In genomic region chr3:56000259-56000658, GRCm38 (mm10) we compare ENCODE assay signal across 8 mouse cellular contexts.
A peak's percentile ranks its signal among the peaks of the same experiment; 100 is the strongest.
DNase-seq lines count a peak whose midpoint lies in the region; TF ChIP-seq lines count a peak whose summit lies in the region.

No protein-coding gene starts in this region.

- peak; percentile 19 for TF ChIP-seq CTCF in C2C12 (IDR thresholded peaks at IDR 0.05; ENCODE audit: control insufficient read depth, insufficient read depth, insufficient read length)

- H3K36me3 ChIP-seq in C2C12 (ENCODE audit: control insufficient read depth, insufficient read depth) = no peaks in the 10 kb centered on the region

- no peaks in the 10 kb centered on the region for H3K79me2 ChIP-seq in C2C12 (ENCODE audit: control insufficient read depth, insufficient read depth)

- H3K4me3 ChIP-seq in C2C12 (ENCODE audit: insufficient read depth, poor library complexity, severe bottlenecking) = no peak overlapping the region

- intact Hi-C loops in heart, postnatal 36 days (cut with DNase I) = loop anchor here (2.0 to 10.0 kb wide), 2 partner anchors 479 to 625 kb away; no protein-coding TSS in a partner anchor

- H3K79me3 ChIP-seq in C2C12 (ENCODE audit: low read depth) = no peaks in the 10 kb centered on the region

- H3ac ChIP-seq in C2C12 (ENCODE audit: control insufficient read depth, insufficient read length, low read depth) = no peak overlapping the region

- no peaks in the 10 kb centered on the region for H3K27me3 ChIP-seq in C2C12 (ENCODE audit: control insufficient read depth, insufficient read depth, insufficient read length)

- DNase-seq in heart, adult 18-20 months = peak; percentile 2 to 51
- DNase-seq in heart, postnatal 36 days = no peak
- DNase-seq in brain, embryonic 18.5 days (ENCODE audit: low read depth, low spot score) = peak; percentile 40
- peak; percentile 61 for DNase-seq in induced T-regulatory cell, adult 2 months (ENCODE audit: low read depth)
- no peak for DNase-seq in urinary bladder, postnatal 36 days (ENCODE audit: low spot score in 2 of 2)
- DNase-seq in right cerebral cortex, postnatal 4 days = no peak
- no peak for DNase-seq in layer of hippocampus, postnatal 36 days

TF ChIP-seq in C2C12, 6 proteins besides CTCF, POLR2A, EP300 and RAD21:
- TF ChIP-seq MAX (IDR thresholded peaks at IDR 0.05) = no peak
- TF ChIP-seq CEBPB (IDR thresholded peaks at IDR 0.05; ENCODE audit: low read depth) = no peak
- no peak for TF ChIP-seq FOSL1 (IDR thresholded peaks at IDR 0.05; ENCODE audit: insufficient read depth, low read length, poor library complexity, severe bottlenecking)
- TF ChIP-seq USF1 (IDR thresholded peaks at IDR 0.05; ENCODE audit: low read depth) = no peak
- no peak for TF ChIP-seq MYOG (IDR thresholded peaks at IDR 0.05; ENCODE audit: control insufficient read depth, extremely low read depth, insufficient read length)
- TF ChIP-seq MYOD1 (IDR thresholded peaks at IDR 0.05; ENCODE audit: control insufficient read depth, insufficient read length, low read depth) = no peak

Comparison
In these comparisons a context has a peak if more than half of its experiments do, and no peak if none do; other contexts are left out.
1. DNase-seq: peak in heart, adult 18-20 months (2 of 2), brain, embryonic 18.5 days (single experiment) and induced T-regulatory cell, adult 2 months (single experiment); none in heart, postnatal 36 days (0 of 2), urinary bladder, postnatal 36 days (0 of 2), right cerebral cortex, postnatal 4 days (single experiment) and layer of hippocampus, postnatal 36 days (0 of 2).